Mouse (Mus musculus): ENCODE measurements around the gene Osbpl6. TPM values are rescaled to one million over a fixed set of nuclear protein-coding genes. Genes with fewer than 3 reads are reported as not detected.

Gene Osbpl6
- polyA plus RNA-seq, 1 experiment from 2014 or later: 10.1 TPM

GRCm38 (mm10) chr2:76496006-76496748 is 89.9 kb downstream of the Osbpl6 start:
- DNase-seq (ENCODE audit: low spot score): no peak

- no peak for DNase-seq (ENCODE audit: low spot score)
These were observed 90.4 kb downstream of the Osbpl6 start for GRCm38 (mm10) chr2:76496749-76497140.

GRCm38 (mm10) chr2:76498891-76499290 is 92.6 kb downstream of the Osbpl6 start:
- DNase-seq (ENCODE audit: low spot score): no peak

DNA sequence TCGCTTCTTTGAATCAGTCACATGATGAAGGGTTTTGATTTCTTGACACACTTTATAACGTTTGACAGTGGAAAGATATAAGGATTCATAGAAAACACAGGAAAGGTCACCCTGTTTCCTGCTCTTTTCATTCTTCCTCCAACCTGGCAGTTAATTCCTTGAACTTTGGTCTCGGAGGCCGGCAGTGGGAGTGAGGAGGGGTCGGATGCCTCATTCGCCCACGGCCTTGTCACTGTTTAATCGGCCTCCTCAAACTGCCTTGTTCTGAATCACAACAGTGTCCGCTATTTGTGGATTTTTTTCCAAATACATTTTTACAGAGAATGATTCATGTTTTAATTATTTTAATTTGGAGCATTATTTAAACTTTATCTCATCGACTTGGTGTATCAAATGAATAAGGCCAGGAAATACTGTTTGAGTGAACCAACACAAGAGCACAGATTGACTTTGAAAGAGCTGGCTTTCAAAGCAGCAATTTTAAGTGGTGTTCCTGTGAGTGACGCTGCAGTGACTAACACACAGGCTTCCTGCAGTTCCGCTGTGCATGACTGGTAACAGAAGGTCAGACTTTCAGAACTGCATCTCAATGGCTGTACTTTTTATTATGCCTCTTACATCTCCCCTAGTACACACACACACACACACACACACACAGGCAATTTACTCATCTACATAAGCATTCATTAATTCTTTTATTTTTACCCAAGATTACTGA is 98.0 kb downstream of the Osbpl6 start:
- DNase-seq (ENCODE audit: low spot score): no peak

GRCm38 (mm10) chr2:76504989-76505388 is 98.7 kb downstream of the Osbpl6 start:
- no peak for DNase-seq (ENCODE audit: low spot score)

GRCm38 (mm10) chr2:76511281-76511721 is 105.0 kb downstream of the Osbpl6 start:
- DNase-seq (ENCODE audit: low spot score): no peak

GRCm38 (mm10) chr2:76512133-76512532 is 105.8 kb downstream of the Osbpl6 start:
- DNase-seq (ENCODE audit: low spot score): no peak

DNA sequence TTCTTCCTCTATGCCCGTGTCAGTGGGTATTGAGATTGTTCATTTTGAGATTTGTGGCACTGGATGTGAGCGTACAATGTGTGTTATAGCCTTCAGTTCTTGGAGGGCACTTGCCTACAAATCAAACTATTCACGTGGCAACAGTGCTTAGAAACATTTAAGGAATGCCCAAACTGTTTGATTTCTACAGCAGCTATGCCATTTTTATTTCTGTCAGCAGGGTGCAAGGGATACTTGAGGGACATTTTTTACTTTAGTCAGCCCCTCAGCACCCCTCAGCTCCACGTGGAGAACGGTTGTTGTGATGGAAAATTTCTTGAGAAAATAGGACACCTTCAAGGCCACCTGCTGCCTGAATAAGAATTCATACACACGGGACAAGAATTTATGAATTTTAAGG is 106.6 kb downstream of the Osbpl6 start:
- no peak for DNase-seq (ENCODE audit: low spot score)

DNA sequence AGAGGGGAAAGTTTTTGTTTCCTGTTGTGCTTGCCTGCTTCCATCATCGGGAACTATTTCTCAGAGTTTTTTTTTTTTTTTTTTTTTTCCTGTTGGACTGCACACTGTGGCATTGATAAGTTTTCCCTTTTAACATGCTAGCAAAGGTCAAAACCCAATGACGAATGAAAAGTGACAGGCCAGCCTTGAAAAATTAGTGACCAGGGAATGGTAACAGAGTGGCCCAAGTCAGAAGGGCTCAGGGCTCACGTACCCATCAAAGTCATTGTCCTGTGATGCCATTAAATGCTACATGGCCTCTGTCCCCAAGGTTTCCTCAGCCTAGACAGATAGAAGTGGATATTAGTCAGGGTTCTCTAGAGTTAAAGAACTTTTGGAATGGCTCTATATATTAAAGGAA is 107.0 kb downstream of the Osbpl6 start:
- no peak for DNase-seq (ENCODE audit: low spot score)

DNA sequence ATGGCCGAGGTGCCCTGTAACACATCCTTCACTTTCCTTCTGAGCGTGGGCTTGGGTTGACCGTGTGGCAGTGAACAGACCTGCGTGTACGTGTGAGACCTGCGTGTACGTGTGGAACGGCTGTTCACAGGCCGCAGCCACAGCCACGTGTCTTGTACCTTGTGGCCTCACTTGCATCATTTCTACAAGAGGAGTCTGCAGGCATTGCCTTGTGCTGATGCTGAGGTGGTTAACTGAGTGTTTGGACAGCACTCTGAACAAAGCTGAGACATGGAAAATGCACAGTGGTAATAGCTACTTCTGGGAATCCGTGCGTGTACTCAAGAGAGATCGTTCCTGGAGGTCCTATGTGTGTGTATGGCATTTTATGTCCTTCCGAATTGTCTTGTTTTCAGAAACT is 111.2 kb downstream of the Osbpl6 start:
- no peak for DNase-seq (ENCODE audit: low spot score)

DNA sequence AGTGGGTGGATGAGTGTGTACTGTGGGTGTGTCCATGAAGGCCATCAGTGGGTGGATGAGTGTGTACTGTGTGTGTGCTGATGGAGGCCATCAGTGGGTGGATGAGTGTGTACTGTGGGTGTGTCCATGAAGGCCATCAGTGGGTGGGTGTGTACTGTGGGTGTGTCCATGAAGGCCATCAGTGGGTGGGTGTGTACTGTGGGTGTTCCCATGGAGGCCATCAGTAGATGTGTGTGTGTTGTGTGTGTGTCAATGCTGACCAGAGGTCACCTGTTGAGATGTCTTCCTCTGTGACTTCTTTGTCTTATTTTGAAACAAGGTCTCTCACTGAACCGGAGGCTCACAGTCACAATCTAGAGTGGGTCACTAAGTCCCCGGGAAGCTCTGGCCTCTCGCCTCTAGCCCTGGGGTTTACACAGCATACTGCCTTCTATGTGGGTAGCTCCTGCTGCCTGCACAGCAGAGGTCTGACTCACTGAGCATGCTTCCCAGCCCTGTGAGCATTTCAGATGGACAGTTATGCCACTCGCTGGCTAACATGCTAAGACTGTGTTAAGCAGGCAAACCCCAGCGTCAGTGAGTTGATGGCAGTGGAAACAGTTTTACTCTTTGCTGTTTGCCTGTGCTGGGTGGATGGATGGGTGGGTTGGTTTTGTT is 112.2 kb downstream of the Osbpl6 start:
- no peak for DNase-seq (ENCODE audit: low spot score)

- DNase-seq (ENCODE audit: low spot score): no peak
These were observed 115.3 kb downstream of the Osbpl6 start for GRCm38 (mm10) chr2:76521585-76521984.

DNA sequence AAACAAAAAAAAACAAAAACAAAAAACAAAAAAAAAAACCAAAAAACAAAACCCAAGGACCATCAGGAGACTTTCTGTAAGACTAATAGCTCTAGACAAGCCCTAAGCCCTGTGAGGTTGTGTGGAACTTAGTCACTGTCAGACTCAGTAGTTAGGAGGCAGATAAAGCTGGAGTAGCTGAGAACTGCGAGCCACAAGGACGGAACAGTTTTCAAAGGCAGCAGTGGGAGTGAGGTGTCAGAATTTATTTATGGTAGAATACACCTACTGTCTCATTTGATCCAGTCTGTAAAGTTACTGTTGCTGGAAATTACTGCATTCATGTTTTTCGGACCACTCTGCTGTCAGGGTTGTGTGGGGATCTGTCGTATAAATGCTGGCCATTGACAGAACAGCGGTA is 118.1 kb downstream of the Osbpl6 start:
- no peak for DNase-seq (ENCODE audit: low spot score)

- DNase-seq (ENCODE audit: low spot score): no peak
These were observed 119.3 kb downstream of the Osbpl6 start for GRCm38 (mm10) chr2:76525645-76526044.

GRCm38 (mm10) chr2:76532490-76533126 is 126.3 kb downstream of the Osbpl6 start:
- DNase-seq (ENCODE audit: low spot score): no peak

GRCm38 (mm10) chr2:76534932-76535331 is 128.6 kb downstream of the Osbpl6 start:
- no peak for DNase-seq (ENCODE audit: low spot score)

DNA sequence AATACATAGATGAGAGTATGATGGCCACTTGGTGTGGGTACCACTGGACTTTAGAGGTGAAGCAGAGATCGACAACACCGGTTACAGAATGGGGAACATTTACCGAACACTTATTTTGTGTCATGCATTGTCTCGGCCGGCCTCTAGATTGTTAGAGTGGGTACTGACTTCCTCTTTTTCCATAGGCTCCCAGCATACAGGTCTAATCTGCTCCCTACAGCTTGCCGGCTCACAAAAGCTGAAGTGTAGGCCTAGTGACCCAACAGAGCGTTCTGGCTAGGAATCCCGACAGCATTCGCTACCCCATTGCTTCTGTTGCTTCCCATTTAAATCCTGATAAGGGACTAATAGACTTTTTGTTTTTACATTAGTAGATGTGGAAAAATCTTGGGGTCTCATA is 135.6 kb downstream of the Osbpl6 start:
- no peak for DNase-seq (ENCODE audit: low spot score)

DNA sequence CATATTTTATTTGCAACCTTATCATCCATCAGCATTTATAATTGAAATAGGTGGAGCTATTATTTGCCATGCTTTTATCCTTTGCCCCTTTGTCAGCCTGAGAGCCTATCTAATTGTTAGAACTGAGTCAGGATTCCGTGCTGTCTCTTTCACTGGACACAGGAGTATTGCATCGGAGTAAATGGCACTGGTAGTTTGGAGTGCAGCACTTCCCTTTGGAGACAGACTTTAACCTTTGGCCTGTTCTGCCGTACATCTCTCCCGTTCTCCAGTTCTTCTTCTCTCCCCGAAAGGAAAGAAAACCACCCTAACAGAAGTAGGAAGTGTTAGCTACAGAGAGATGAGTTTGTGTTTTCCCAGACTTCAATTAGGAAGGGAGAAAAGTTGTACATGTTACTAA is 136.6 kb downstream of the Osbpl6 start:
- DNase-seq (ENCODE audit: low spot score): no peak

DNA sequence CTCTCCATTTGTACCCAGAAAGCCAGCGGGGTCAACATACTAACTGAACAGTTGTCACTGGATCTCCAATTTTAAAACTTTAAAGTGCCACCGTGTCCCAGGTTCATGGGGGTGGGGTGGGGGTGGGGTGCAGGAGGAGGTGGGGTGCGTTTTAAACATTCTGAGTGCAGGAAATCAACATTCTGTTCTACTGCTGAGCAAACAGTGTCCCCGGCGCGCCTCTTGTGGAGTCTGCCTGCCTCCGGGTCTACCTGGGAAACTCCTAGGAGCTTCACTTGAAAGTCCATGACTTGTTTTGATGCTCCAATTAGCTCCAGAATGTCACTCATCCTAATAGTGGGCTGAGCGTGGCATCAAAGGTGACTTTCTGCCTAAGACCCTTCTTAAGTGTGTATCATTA is 139.2 kb downstream of the Osbpl6 start:
- no peak for DNase-seq (ENCODE audit: low spot score)

GRCm38 (mm10) chr2:76548171-76548570 is 141.9 kb downstream of the Osbpl6 start:
- no peak for DNase-seq (ENCODE audit: low spot score)

- DNase-seq (ENCODE audit: low spot score): no peak
These were observed 142.5 kb downstream of the Osbpl6 start for GRCm38 (mm10) chr2:76548836-76549235.

DNA sequence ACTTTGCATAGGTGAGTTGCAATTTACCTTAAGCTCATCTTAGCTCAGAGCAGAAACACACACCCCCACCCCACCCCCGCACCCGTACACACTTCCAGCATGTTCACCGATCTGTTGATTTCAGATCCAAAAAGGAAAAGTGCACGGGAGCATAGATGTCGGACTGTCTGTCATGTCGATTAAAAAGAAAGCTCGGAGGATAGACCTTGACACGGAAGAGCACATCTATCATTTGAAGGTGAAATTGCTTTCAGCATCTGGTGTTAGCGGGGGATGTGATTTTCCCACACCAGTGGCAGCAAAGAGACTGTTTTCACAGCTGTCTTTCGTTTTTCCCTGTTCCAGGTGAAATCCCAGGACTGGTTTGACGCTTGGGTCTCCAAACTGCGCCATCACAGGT is 143.0 kb downstream of the Osbpl6 start:
- no peak for DNase-seq (ENCODE audit: low spot score)
